Comparison of ENCODE assay signal across 8 mouse cellular contexts in genomic region chr17:51179195-51179953, GRCm38 (mm10). TPM values are rescaled to one million over a fixed set of nuclear protein-coding genes. Genes with fewer than 3 reads are reported as not detected.
DNase-seq lines count a peak whose midpoint lies in the region; ATAC-seq and TF ChIP-seq lines count a peak whose summit lies in the region.

Gene Tbc1d5 (minus strand): TSS chr17:51179352.

- DNase-seq in gastrocnemius, adult 8-10 months (ENCODE audit: low spot score in 2 of 2) = peak; percentile 88 to 90
- peak; percentile 33 for DNase-seq in hindlimb bud, embryonic 11.5 days (ENCODE audit: extremely low spot score, low read depth, low spot score)
- peak; percentile 90 to 94 for DNase-seq in left cerebral cortex, adult 8-10 months (ENCODE audit: low spot score in 2 of 2)
- peak; percentile 94 to 95 for DNase-seq in right cerebral cortex, postnatal 10 days (ENCODE audit: low spot score in 2 of 2)
- peak; percentile 86 for DNase-seq in urinary bladder, postnatal 25 days (ENCODE audit: low spot score)

- TF ChIP-seq POLR2A in cortical plate, adult 2 months (IDR thresholded peaks at IDR 0.05; ENCODE audit: extremely low read depth, insufficient read depth, low read length) = peak; percentile 79

- TF ChIP-seq CTCF in cortical plate, adult 2 months (IDR thresholded peaks at IDR 0.05; ENCODE audit: extremely low read depth, insufficient read depth, low read length) = no peak

- no peaks in the 10 kb centered on the region for H3K9me3 ChIP-seq in megakaryocyte, embryonic 14.5 days

- H3K4me1 ChIP-seq in cortical plate, adult 2 months (ENCODE audit: control insufficient read depth, insufficient read depth, low read length) = peaks cover 4% of the 10 kb centered on the region; the same call in 1 of the 2 replicates
- H3K4me1 ChIP-seq in megakaryocyte, embryonic 14.5 days = peaks cover 38% of the 10 kb centered on the region

- peak within 1 kb of the TSS; percentile 62 for H3K4me3 ChIP-seq in cortical plate, adult 2 months (ENCODE audit: insufficient read depth, low read length)
- H3K4me3 ChIP-seq in megakaryocyte, embryonic 14.5 days (replicated peaks) = peak within 1 kb of the TSS; percentile 97

- peak; percentile 70 for ATAC-seq in activated CD4-positive, CD25-positive, alpha-beta regulatory T cell, adult 4 months

- H3K27ac ChIP-seq in cortical plate, adult 2 months (ENCODE audit: insufficient read depth, low read length) = peak within 1 kb of the TSS; percentile 98

- no peaks in the 10 kb centered on the region for H3K27me3 ChIP-seq in megakaryocyte, embryonic 14.5 days (replicated peaks)

- H3K36me3 ChIP-seq in megakaryocyte, embryonic 14.5 days (replicated peaks; ENCODE audit: low read length) = no peaks in the 10 kb centered on the region

RNA-seq across cellular contexts. Expression of gene Tbc1d5, which starts in this region (rescaled TPM):
- 10 to 100 TPM; 17.9 to 18.2 TPM for polyA plus RNA-seq in activated CD4-positive, CD25-positive, alpha-beta regulatory T cell, adult 4 months (2017; shearing (Covaris generic))
- polyA plus RNA-seq in cortical plate, adult 2 months (2012; rRNA removed) = 23.0 and 23.4 TPM in 2 replicates
- total RNA-seq in gastrocnemius, adult 8-10 months (2022) = 1 to 10 TPM; 7.2 to 8.8 (median 7.7) TPM
- 10 to 100 TPM; 26.2 to 30.8 (median 29.1) TPM for total RNA-seq in left cerebral cortex, adult 8-10 months (2022)
- 7.2 and 19.7 TPM in 2 replicates for polyA plus RNA-seq in megakaryocyte, embryonic 14.5 days (2012; ENCODE audit: insufficient read depth, low replicate concordance)

Comparison
In these comparisons a context has a peak if more than half of its experiments do, and no peak if none do; other contexts are left out.
1. Peak in every context shown above with its lines: DNase-seq, ATAC-seq, H3K4me3 ChIP-seq and H3K27ac ChIP-seq.
2. DNase-seq: peak in every context shown above with its lines; median percentile 94 in right cerebral cortex, postnatal 10 days; 92 in left cerebral cortex, adult 8-10 months; 89 in gastrocnemius, adult 8-10 months; 86 in urinary bladder, postnatal 25 days; 33 in hindlimb bud, embryonic 11.5 days.